Mouse (Mus musculus): ENCODE data around the gene Hist1h3a. TPM values are rescaled to one million over a fixed set of nuclear protein-coding genes. Genes with fewer than 3 reads are reported as not detected.

The Hist1h3a gene
- total RNA-seq, 2 experiments from 2014 or later, result 42.3 to 45.0 TPM

GRCm38 (mm10) chr13:23759251-23759771 lies 2.9 kb downstream of the Hist1h3a start:
- no peak for DNase-seq (ENCODE audit: low spot score in 2 of 2)

GRCm38 (mm10) chr13:23757921-23758320 lies 4.3 kb downstream of the Hist1h3a start:
- DNase-seq (ENCODE audit: low spot score in 2 of 2), result no peak

GRCm38 (mm10) chr13:23757211-23757773 lies 4.9 kb downstream of the Hist1h3a start:
- DNase-seq (ENCODE audit: low spot score in 2 of 2), result no peak

GRCm38 (mm10) chr13:23756790-23757189 lies 5.4 kb downstream of the Hist1h3a start, which contains the start of gene Hist1h4b:
Gene Hist1h4b, plus strand, starts transcription at chr13:23757013.
- DNase-seq (ENCODE audit: low spot score in 2 of 2), result peak; percentile 83 to 89

GRCm38 (mm10) chr13:23755000-23755399 lies 7.2 kb downstream of the Hist1h3a start:
- no peak for DNase-seq (ENCODE audit: low spot score in 2 of 2)

GRCm38 (mm10) chr13:23753314-23754078 lies 8.7 kb downstream of the Hist1h3a start:
- DNase-seq (ENCODE audit: low spot score in 2 of 2), result no peak

- no peak for DNase-seq (ENCODE audit: low spot score in 2 of 2)
Measured at GRCm38 (mm10) chr13:23752742-23753172, 9.4 kb downstream of the Hist1h3a start.

GRCm38 (mm10) chr13:23752067-23752741 lies 10.0 kb downstream of the Hist1h3a start, which contains the start of gene Hist1h3b:
Gene Hist1h3b, plus strand, starts transcription at chr13:23752267.
- DNase-seq (ENCODE audit: low spot score in 2 of 2), result peak; percentile 94 to 96

- DNase-seq (ENCODE audit: low spot score in 2 of 2), result no peak
Measured at GRCm38 (mm10) chr13:23751478-23751956, 10.7 kb downstream of the Hist1h3a start.

GRCm38 (mm10) chr13:23750839-23751477 lies 11.2 kb downstream of the Hist1h3a start, which contains the start of gene Hist1h2ab:
Gene Hist1h2ab, plus strand, starts transcription at chr13:23751126.
- peak in 1 of 2 experiments; percentile 38 for DNase-seq (ENCODE audit: low spot score in 2 of 2)

GRCm38 (mm10) chr13:23749563-23750121 lies 12.5 kb downstream of the Hist1h3a start:
- DNase-seq (ENCODE audit: low spot score in 2 of 2), result no peak

- no peak for DNase-seq (ENCODE audit: low spot score in 2 of 2)
Measured at GRCm38 (mm10) chr13:23747892-23748288, 14.3 kb downstream of the Hist1h3a start.

- no peak for DNase-seq (ENCODE audit: low spot score in 2 of 2)
Measured at GRCm38 (mm10) chr13:23747081-23747891, 14.9 kb downstream of the Hist1h3a start.

- peak; percentile 42 to 74 for DNase-seq (ENCODE audit: low spot score in 2 of 2)
Measured at GRCm38 (mm10) chr13:23746201-23747080, 15.7 kb downstream of the Hist1h3a start, which contains the start of gene Hist1h2bb. Gene Hist1h2bb, plus strand, starts transcription at chr13:23746734.

- DNase-seq (ENCODE audit: low spot score in 2 of 2), result peak; percentile 85 to 87
Measured at GRCm38 (mm10) chr13:23745381-23746161, 16.6 kb downstream of the Hist1h3a start, which contains the start of gene Hist1h3c. Gene Hist1h3c, minus strand, starts transcription at chr13:23745602.

GRCm38 (mm10) chr13:23744421-23745380 lies 17.5 kb downstream of the Hist1h3a start:
- DNase-seq (ENCODE audit: low spot score in 2 of 2), result no peak
